Mouse (Mus musculus) ovary, postnatal 14 days (tissue): ENCODE data around the gene Prnp.

Experiments
- DNase-seq: peaks from one replicate; pipeline ENCODE4 v3.0.0; 2022; ENCODE audit warnings: low spot score

Prnp gene

GRCm38 (mm10) chr2:131906846-131907245 is 2.9 kb upstream of the Prnp start:
- no peak for DNase-seq

- no peak for DNase-seq
These were observed 2.4 kb upstream of the Prnp start for GRCm38 (mm10) chr2:131907311-131907710.

- DNase-seq: no peak
These were observed 1.3 kb upstream of the Prnp start for GRCm38 (mm10) chr2:131908351-131908861.

- DNase-seq: no peak
These were observed 822 bp upstream of the Prnp start for GRCm38 (mm10) chr2:131908906-131909305.

- no peak for DNase-seq
These were observed 1.1 kb downstream of the Prnp start for GRCm38 (mm10) chr2:131910847-131911246.

GRCm38 (mm10) chr2:131911341-131911740 is 1.6 kb downstream of the Prnp start:
- DNase-seq: no peak

- DNase-seq: no peak
These were observed 3.0 kb downstream of the Prnp start for GRCm38 (mm10) chr2:131912526-131913258.

- no peak for DNase-seq
These were observed 22.7 kb downstream of the Prnp start for GRCm38 (mm10) chr2:131932275-131932902.

- DNase-seq: no peak
These were observed 23.3 kb downstream of the Prnp start for GRCm38 (mm10) chr2:131933013-131933412.

GRCm38 (mm10) chr2:131933598-131933997 is 23.9 kb downstream of the Prnp start:
- no peak for DNase-seq

- no peak for DNase-seq
These were observed 24.5 kb downstream of the Prnp start for GRCm38 (mm10) chr2:131934243-131934642.

GRCm38 (mm10) chr2:131935390-131936105 is 25.8 kb downstream of the Prnp start:
- DNase-seq: no peak

GRCm38 (mm10) chr2:131936410-131936809 is 26.7 kb downstream of the Prnp start:
- DNase-seq: no peak

- no peak for DNase-seq
These were observed 29.8 kb downstream of the Prnp start for GRCm38 (mm10) chr2:131939404-131940111.

GRCm38 (mm10) chr2:131940506-131940905 is 30.8 kb downstream of the Prnp start:
- no peak for DNase-seq

GRCm38 (mm10) chr2:131941501-131941900 is 31.8 kb downstream of the Prnp start:
- DNase-seq: no peak

- no peak for DNase-seq
These were observed 34.6 kb downstream of the Prnp start for GRCm38 (mm10) chr2:131944370-131944769.

- no peak for DNase-seq
These were observed 35.5 kb downstream of the Prnp start for GRCm38 (mm10) chr2:131945225-131945624.

GRCm38 (mm10) chr2:131945765-131946164 is 36.0 kb downstream of the Prnp start:
- no peak for DNase-seq

GRCm38 (mm10) chr2:131946351-131946750 is 36.6 kb downstream of the Prnp start:
- DNase-seq: no peak

- no peak for DNase-seq
These were observed 38.4 kb downstream of the Prnp start for GRCm38 (mm10) chr2:131948156-131948555.
